ENCODE assay signal across 8 mouse cellular contexts in genomic region chr13:107677091-107677470, GRCm38 (mm10).
DNase-seq lines count a peak whose midpoint lies in the region; ATAC-seq and TF ChIP-seq lines count a peak whose summit lies in the region.

No protein-coding gene starts in this region.

- no peaks in the 10 kb centered on the region for H3K27me3 ChIP-seq in heart, embryonic 16.5 days (ENCODE audit: control insufficient read depth, insufficient read depth, low read length)

- no peak overlapping the region for H3K9ac ChIP-seq in heart, embryonic 16.5 days (ENCODE audit: low read length)

- H3K4me2 ChIP-seq in heart, embryonic 16.5 days (ENCODE audit: low read depth, low read length): 0 out of 2 replicates have a peak overlapping the region, but pooled peaks have one; percentile 43

- intact Hi-C loops in left cerebral cortex, postnatal 4 days (cut with DNase I): no loop called here
- intact Hi-C loops in left cerebral cortex, adult 2 months (cut with DNase I): no loop called here

- TF ChIP-seq CTCF in left cerebral cortex, adult 2 months (IDR thresholded peaks at IDR 0.05): no peak

- no peak for ATAC-seq in cerebellum, adult (ENCODE audit: insufficient number of reproducible peaks, low FRiP score, low TSS enrichment)
- no peak for ATAC-seq in heart, embryonic 16.5 days (replicated peaks; ENCODE audit: extremely low read depth, insufficient read depth, low FRiP score)

- 49% methylated on average over 8 of the region's 8 CpGs for WGBS in heart, embryonic 16.5 days

- H3K27ac ChIP-seq in left cerebral cortex, adult 2 months: no peak overlapping the region
- peak overlapping the region; percentile 77 for H3K27ac ChIP-seq in heart, embryonic 16.5 days (ENCODE audit: low read length)

- H3K9me3 ChIP-seq in heart, embryonic 16.5 days (replicated peaks; ENCODE audit: control insufficient read depth, low read length): no peaks in the 10 kb centered on the region

- DNase-seq in cerebellum, postnatal 14 days: peak; percentile 58 to 69
- DNase-seq in left cerebral cortex, postnatal 4 days: peak; percentile 39
- DNase-seq in left cerebral cortex, adult 2 months (ENCODE audit: extremely low spot score in 1 of 2, low spot score in 2 of 2): no peak
- DNase-seq in lung, postnatal 4 days: peak; percentile 60 to 75
- no peak for DNase-seq in cerebellum, adult 8-10 months
- no peak for DNase-seq in embryo, embryonic 9.5 days (ENCODE audit: extremely low spot score)

- H3K4me1 ChIP-seq in heart, embryonic 16.5 days (ENCODE audit: control insufficient read depth, insufficient read depth, low read length): peaks cover 11% of the 10 kb centered on the region

- no peaks in the 10 kb centered on the region for H3K36me3 ChIP-seq in heart, embryonic 16.5 days (ENCODE audit: control insufficient read depth, insufficient read depth)

- H3K4me3 ChIP-seq in left cerebral cortex, adult 2 months: no peak overlapping the region
- no peak overlapping the region for H3K4me3 ChIP-seq in heart, embryonic 16.5 days (ENCODE audit: low read length)

Comparison
In these comparisons a context has a peak if more than half of its experiments do, and no peak if none do; other contexts are left out.
1. DNase-seq: peak in cerebellum, postnatal 14 days (2 of 2), left cerebral cortex, postnatal 4 days (single experiment) and lung, postnatal 4 days (2 of 2); none in left cerebral cortex, adult 2 months (0 of 2), cerebellum, adult 8-10 months (single experiment) and embryo, embryonic 9.5 days (single experiment).